Mouse (Mus musculus) activated CD4-positive, CD25-positive, alpha-beta regulatory T cell, adult 4 months (primary cell): ENCODE data around the gene N4bp3. TPM values are rescaled to one million over a fixed set of nuclear protein-coding genes. Genes with fewer than 3 reads are reported as not detected.
"Not testable (repeated sequence)": the region's sequence is repeated elsewhere in the genome, so short reads cannot be mapped to it uniquely, and the experiment has no call there.

Experiments
- ATAC-seq: one replicate; pipeline ENCODE4 v1.8.0; 2017
- polyA plus RNA-seq, 2 experiments: library from polyadenylated mRNA; unstranded; fragments of 100-300 nt; shearing (Covaris generic); gene quantifications; one replicate each; pipeline ENCODE4 v1.2.1; 2017

The N4bp3 gene
- 1 to 10 TPM; 1.7 to 2.1 TPM for polyA plus RNA-seq

- peak; percentile 76 for ATAC-seq
These were observed at the start of gene N4bp3, which contains the start of gene D930048N14Rik for GRCm38 (mm10) chr11:51650691-51651515. Gene N4bp3 (minus strand): TSS chr11:51650842. Gene D930048N14Rik (plus strand): TSS chr11:51650954.

- no peak for ATAC-seq
These were observed 44.3 kb upstream of the N4bp3 start for GRCm38 (mm10) chr11:51694984-51695383.

DNA sequence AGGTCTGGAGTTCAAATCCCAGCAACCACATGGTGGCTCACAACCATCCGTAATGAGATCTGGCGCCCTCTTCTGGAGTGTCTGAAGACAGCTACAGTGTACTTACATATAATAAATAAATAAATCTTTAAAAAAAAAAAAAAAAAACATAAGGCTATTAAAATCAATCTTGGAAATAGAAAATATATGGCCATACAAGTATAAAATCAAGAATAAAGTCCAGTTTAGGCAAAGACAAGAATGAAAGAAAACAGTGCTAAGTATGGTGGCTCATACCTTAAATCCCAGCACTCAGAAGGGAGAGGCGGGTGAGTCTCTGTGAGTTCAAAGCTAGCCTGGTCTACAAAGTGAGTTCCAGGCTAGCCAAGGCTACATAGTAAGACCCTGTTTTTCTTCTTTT is 40.0 kb upstream of the N4bp3 start:
- not testable (repeated sequence) for ATAC-seq

DNA sequence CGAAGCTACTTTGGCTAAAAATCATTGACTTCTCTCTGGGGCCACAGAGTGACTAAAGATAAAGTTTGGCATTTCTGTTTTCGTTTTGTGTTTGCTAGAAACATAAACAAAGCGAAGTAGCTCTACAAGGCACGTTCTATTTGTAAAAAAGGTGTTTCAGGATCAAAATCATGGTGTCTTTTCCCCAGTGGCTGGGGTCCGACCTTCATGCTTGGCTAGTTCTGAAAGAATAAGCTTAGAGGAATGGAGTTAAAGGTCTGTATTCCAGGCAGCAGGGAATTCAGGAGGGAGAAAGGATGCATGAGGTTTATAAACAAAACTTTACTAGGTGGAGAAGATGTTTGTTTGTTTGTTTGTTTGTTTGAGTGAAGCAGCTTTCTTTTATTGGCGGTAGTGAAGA is 38.7 kb upstream of the N4bp3 start:
- no peak for ATAC-seq

GRCm38 (mm10) chr11:51688330-51689328 is 38.0 kb upstream of the N4bp3 start, which contains the start of gene 0610009B22Rik:
Gene 0610009B22Rik (minus strand): TSS chr11:51688874.
- ATAC-seq, result peak; percentile 86

DNA sequence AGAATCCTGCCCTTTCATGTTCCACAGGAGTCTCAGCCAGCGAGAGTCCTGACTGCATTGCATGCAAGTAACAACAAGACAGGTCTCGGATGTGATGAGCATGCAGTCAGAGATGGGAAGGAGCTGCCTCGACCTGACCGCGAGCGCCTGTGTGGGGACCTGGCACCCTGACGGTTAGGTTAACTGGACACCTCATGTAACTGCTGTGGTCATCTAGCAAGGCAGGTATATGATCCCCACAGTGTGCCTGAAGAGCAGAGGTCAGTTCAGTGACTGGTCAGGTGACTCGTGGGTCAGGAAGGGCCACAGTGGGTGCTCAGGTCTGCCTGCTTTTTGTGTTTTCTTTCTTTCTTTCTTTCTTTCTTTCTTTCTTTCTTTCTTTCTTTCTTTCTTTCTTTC is 31.3 kb upstream of the N4bp3 start:
- no peak for ATAC-seq

GRCm38 (mm10) chr11:51681324-51681975 is 30.8 kb upstream of the N4bp3 start:
- peak; percentile 63 for ATAC-seq

DNA sequence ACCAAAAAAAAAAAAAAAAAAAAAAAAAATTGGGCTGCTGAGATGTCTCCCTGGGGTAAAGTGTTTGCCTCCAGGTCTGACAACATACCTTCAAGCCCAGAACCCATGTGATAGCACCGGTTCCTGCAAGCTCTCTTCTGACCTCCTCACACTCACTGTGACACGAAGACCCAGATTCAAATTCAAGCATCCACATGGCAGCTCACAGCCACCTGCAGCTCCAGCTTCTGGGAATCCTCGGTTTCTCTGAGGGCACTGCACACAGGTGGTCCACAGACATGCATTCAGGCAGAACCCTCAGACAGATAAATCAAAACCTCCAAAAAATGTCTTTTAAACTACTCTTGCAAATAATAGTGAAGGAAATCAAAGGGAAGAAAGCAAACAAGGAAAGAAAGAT is 28.8 kb upstream of the N4bp3 start:
- no peak for ATAC-seq

DNA sequence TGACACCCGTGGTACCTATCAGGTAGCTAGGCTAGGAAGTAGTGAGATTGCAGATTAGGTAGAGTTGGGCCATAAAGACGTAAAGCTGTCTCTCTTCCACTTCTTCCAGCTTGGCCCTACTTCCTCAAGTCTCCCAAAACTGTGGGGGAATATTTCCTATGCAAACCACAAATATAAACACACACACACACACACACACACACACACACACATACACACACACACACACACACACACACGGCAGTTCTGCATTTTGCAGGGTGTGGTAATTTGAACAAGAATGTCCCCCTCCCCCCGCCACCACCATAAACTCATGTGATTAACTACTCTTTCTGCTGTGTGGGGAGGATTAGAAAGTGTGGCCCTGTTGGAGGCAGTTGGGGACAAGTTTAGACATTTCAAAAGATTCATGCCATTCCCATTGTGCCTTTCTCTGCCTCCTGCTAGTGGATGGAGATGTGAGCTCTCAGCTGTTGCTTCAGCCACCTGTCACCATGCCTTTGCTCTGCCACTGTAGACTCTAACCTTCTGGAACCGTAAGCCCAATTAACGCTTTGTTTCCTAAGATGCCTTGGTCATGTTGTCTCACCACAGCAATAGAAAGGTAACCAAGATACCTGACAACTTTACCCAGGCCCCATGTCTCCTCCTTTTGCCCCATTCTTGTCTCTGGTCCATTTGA is 27.2 kb upstream of the N4bp3 start:
- ATAC-seq, result no peak

DNA sequence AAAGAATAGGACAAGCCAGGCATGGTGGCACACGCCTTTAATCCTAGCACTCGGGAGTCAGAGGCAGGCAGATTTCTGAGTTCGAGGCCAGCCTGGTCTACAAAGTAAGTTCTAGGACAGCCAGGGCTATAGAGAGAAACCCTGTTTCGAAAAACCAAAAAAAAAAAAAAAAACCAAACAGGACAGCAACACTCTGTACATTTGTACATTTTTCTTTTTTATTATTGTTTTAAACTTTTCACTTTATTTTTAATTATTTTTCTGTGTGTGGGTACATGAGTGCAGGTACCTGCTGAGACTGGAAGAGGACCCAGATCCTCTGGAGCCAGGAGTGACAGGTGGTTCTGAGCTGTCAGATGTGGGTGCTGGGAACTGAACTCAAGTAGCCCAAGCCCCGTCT is 24.7 kb upstream of the N4bp3 start:
- no peak for ATAC-seq

DNA sequence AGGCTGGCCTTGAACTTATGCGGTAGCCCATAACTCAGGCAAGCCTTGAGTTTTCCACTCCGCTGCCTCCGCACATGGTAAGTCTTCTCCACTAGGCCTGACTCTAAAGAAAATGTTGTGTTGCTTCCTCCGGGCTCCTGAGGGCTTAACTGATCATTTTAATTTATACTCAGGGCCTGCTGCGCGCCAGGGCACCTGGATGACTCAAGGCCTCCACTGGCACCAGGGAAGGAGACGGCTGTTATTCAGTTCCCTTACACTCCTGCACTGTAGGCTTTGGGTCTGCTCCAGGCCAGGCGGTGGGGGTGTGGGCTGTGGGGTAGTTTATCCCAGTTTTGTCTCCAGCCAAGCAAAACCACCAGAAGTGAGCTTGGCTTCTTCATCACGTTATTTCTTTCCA is 22.6 kb upstream of the N4bp3 start:
- no peak for ATAC-seq

DNA sequence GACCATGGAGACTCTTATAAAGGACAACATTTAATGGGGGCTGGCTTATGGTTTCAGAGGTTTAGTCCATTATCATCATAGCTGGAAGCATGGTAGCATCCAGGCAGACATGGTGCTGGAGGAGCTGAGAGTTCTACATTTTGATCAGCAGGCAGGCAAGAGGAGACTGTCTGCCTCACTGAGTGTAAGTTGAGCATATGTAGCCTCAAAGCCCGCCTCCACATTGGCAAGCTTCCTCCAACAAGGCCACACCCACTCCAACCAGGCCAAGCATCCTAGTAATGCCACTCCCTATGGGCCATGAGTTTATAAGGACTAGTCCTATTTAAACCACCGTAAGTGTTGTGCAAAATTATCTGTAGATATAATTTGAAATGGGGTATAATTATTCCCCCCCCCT is 20.7 kb upstream of the N4bp3 start:
- no peak for ATAC-seq

DNA sequence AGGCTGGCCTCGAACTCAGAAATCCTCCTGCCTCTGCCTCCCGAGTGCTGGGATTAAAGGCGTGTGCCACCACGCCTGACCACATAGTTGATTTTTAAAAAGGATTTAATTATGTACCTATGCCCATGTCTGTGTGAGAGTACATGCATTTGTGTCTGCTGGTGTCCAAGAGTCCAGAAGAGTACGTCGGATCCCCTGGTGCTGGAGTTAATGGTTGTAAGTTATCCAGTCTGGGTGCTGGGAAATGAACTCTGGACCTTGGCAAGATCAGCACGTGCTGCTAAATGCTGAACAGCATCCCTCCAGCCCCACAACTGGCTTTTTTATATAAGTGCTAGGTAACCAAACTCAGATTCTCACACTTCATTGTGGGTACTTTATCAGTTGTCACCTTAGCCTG is 20.2 kb upstream of the N4bp3 start:
- ATAC-seq, result no peak

DNA sequence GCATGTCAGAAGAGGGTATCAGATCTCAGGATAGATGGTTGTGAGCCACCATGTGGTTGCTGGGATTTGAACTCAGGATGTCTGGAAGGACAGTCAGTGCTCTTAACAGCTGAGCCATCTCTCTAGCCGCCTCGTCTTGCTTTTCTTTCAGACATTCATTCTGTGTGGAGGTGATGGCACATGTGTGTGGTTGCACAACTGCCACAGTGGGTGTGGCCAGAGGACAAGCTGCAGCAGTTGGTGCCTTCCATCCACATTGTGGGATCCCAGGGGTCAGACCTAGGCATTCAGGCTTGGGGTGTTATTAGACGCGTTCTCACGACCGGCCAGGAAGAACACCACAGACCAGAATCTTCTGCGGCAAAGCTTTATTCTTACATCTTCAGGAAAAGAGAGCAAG is 14.1 kb upstream of the N4bp3 start:
- ATAC-seq, result not testable (repeated sequence)

GRCm38 (mm10) chr11:51662632-51663031 is 12.0 kb upstream of the N4bp3 start:
- no peak for ATAC-seq

GRCm38 (mm10) chr11:51661867-51662365 is 11.3 kb upstream of the N4bp3 start:
- no peak for ATAC-seq

GRCm38 (mm10) chr11:51658705-51659104 is 8.1 kb upstream of the N4bp3 start:
- ATAC-seq, result no peak

- no peak for ATAC-seq
These were observed 7.6 kb upstream of the N4bp3 start for GRCm38 (mm10) chr11:51658291-51658690.

DNA sequence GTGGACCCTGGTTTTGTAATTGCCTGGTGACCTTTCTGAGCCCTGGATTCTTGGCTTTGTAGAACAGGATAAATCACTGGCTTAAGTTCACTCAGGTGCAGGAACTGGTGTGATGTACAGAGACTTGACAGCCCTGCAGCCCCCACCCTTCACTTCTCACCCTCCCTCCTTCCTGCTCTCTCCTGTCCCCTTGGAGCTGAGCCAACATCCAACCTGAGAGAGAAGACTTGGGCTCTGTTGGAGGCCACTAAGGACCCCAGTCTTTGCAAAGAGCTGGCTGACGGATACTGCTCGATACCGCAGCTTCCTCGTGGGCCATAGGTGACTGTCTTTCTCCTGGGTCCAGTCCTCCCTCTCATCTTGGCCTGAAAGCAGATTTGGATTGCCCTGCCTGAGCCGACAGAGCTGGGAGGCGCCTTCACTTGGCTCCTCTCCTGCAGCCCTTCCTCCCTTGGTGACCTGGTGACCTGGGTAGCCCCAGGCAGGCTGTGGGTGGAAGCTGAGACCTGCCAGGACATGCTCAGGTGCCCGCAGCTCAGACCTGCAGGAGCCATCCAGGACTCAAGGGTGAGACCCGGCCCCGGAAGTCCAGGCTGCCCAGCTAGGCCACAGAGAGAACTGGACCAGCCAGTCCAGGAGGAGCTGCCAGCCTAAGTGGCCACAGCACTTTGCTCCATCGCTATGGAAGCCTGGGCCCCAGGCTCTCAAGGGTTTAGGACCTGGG is 6.3 kb upstream of the N4bp3 start:
- ATAC-seq, result no peak

GRCm38 (mm10) chr11:51654891-51655290 is 4.2 kb upstream of the N4bp3 start:
- ATAC-seq, result no peak

- no peak for ATAC-seq
These were observed 3.1 kb upstream of the N4bp3 start for GRCm38 (mm10) chr11:51653736-51654135.
